Mouse (Mus musculus) liver, embryonic 14.5 days (tissue): Measurements from ENCODE around the gene Itgae. TPM values are rescaled to one million over a fixed set of nuclear protein-coding genes. Genes with fewer than 3 reads are reported as not detected.

Experiments used
- ATAC-seq: fragments of 200-750 bp; cut with Nextera tagmentation; 2 replicates; pipeline ENCODE4 v1.8.0; 2017; ENCODE audit warnings: moderate number of reproducible peaks, mild to moderate bottlenecking, moderate library complexity; ENCODE audit not compliant: insufficient read depth
- DNase-seq, 3 experiments: peaks; one replicate each; pipeline ENCODE4 v3.0.0-alpha.2; 2012 to 2013; ENCODE audit warnings: low read depth in 3 of 3, low spot score in 3 of 3
- H3K27ac ChIP-seq: fragments of 300-500 bp; sonication (generic); 2 replicates; pipeline ENCODE4 v1.5.1; 2014; ENCODE audit warnings: moderate library complexity, mild to moderate bottlenecking, control low read depth, inconsistent platforms
- H3K27me3 ChIP-seq: fragments of 300-500 bp; sonication (generic); 2 replicates; pipeline ENCODE4 v1.6.1; 2014; ENCODE audit warnings: mild to moderate bottlenecking, low read length, moderate library complexity; ENCODE audit not compliant: control insufficient read depth, insufficient read depth
- H3K36me3 ChIP-seq: fragments of 300-500 bp; sonication (generic); replicated peaks from 2 replicates; pipeline ENCODE4 v1.6.1; 2014; ENCODE audit warnings: low read depth; ENCODE audit not compliant: control insufficient read depth, insufficient read depth
- H3K4me1 ChIP-seq, 2 experiments: fragments of 200-500 bp in 1 of 2; fragments of 300-500 bp in 1 of 2; sonication (generic) in 1 of 2; replicated peaks; 2 replicates each; pipeline ENCODE4 v1.6.1; 2012 to 2014; ENCODE audit warnings: antibody characterized with exemption in 1 of 2, inconsistent platforms in 1 of 2, low read length in 1 of 2; ENCODE audit not compliant: control insufficient read depth in 2 of 2, insufficient read depth in 2 of 2
- H3K4me2 ChIP-seq: fragments of 300-500 bp; sonication (generic); 2 replicates; pipeline ENCODE4 v1.6.1; 2014; ENCODE audit warnings: low read depth, mild to moderate bottlenecking, control low read depth, moderate library complexity
- H3K4me3 ChIP-seq, 2 experiments: fragments of 200-500 bp in 1 of 2; fragments of 300-500 bp in 1 of 2; sonication (generic) in 1 of 2; 2 replicates each; pipeline ENCODE4 v1.5.1; 2012 to 2014; ENCODE audit warnings: low read depth in 2 of 2, low read length in 2 of 2, mild to moderate bottlenecking in 2 of 2, control low read depth in 1 of 2, inconsistent platforms in 1 of 2, moderate library complexity in 1 of 2; ENCODE audit not compliant: insufficient read depth in 1 of 2
- H3K9ac ChIP-seq: fragments of 300-500 bp; sonication (generic); replicated peaks from 2 replicates; pipeline ENCODE4 v1.6.1; 2014; ENCODE audit warnings: mild to moderate bottlenecking, control low read depth, moderate library complexity
- H3K9me3 ChIP-seq: fragments of 300-500 bp; sonication (generic); 2 replicates; pipeline ENCODE4 v1.6.1; 2016; ENCODE audit warnings: low read length, mixed read lengths; ENCODE audit not compliant: control insufficient read depth
- CTCF ChIP-seq: IDR thresholded peaks from 2 replicates; pipeline ENCODE4 v1.5.1; 2016; ENCODE audit warnings: antibody characterized with exemption, low read depth, control low read depth
- EP300 ChIP-seq: IDR thresholded peaks from 2 replicates; pipeline ENCODE4 v1.6.1; 2016; ENCODE audit warnings: antibody characterized with exemption, low read depth
- WGBS: fragments of 180-500 bp; shearing (Covaris S2); extraction: QIAGEN DNeasy Blood & Tissue Kit; methylation state at CpG from one replicate; pipeline ENCODE4 v1.1.7; 2014; ENCODE audit not compliant: insufficient replicate concordance; 5-methylcytosine and 5-hydroxymethylcytosine counted together
- polyA plus RNA-seq, 2 experiments: library from polyadenylated mRNA; depleted of rRNA in 1 of 2; stranded (reverse) in 1 of 2; unstranded in 1 of 2; fragments of >200 nt; fragmentation: Nextera tagmentation in 1 of 2; extraction: Ambion mirVana in 1 of 2; gene quantifications; 2 replicates each; pipeline versions ENCODE4 v1.2.1 to v1.2.3; 2012 to 2014

Itgae gene
- polyA plus RNA-seq, 2 experiments: 0.03 TPM

GRCm38 (mm10) chr11:73134222-73134621 is 43.8 kb downstream of the Itgae start:
- Histone ChIP-seq H3K4me2 (peak overlapping the region; percentile 87), H3K4me1 (peaks cover 21 to 30% of the 10 kb centered on the region in 2 experiments), H3K9ac (peak overlapping the region; percentile 51; the same call in 1 of the 2 replicates), H3K4me3 (peak overlapping the region in 1 of 2 experiments; percentile 25; a peak in 2 of 4 replicates), H3K27ac (no peak overlapping the region), H3K9me3 (no peaks in the 10 kb centered on the region), H3K36me3 (peaks cover 24% of the 10 kb centered on the region), H3K27me3 (no peaks in the 10 kb centered on the region)
- ATAC-seq (no peak), DNase-seq (no peak)
- 84% methylated on average over 5 of the region's 5 CpGs for WGBS
- TF ChIP-seq EP300 (no peak), CTCF (no peak)

GRCm38 (mm10) chr11:73136587-73136986 is 46.2 kb downstream of the Itgae start:
- DNase-seq (peak in 1 of 3 experiments; percentile 22), ATAC-seq (no peak)
- peak overlapping the region; percentile 87 for H3K4me2 ChIP-seq
- no peaks in the 10 kb centered on the region for H3K27me3 ChIP-seq
- peak overlapping the region; percentile 82 to 97 for H3K4me3 ChIP-seq
- H3K27ac ChIP-seq: no peak overlapping the region
- TF ChIP-seq CTCF: no peak
- no peak for TF ChIP-seq EP300
- H3K36me3 ChIP-seq: peaks cover 21% of the 10 kb centered on the region
- 25% methylated on average over 6 of the region's 6 CpGs for WGBS
- peaks cover 21 to 30% of the 10 kb centered on the region in 2 experiments for H3K4me1 ChIP-seq
- no peaks in the 10 kb centered on the region for H3K9me3 ChIP-seq
- peak overlapping the region; percentile 90 for H3K9ac ChIP-seq

GRCm38 (mm10) chr11:73137116-73137515 is 46.7 kb downstream of the Itgae start:
- no peak overlapping the region for H3K27ac ChIP-seq
- WGBS: 7% methylated on average over 11 of the region's 11 CpGs
- H3K4me2 ChIP-seq: peak overlapping the region; percentile 87
- peaks cover 21 to 30% of the 10 kb centered on the region in 2 experiments for H3K4me1 ChIP-seq
- peak overlapping the region; percentile 90 for H3K9ac ChIP-seq
- DNase-seq: no peak
- peak overlapping the region; percentile 82 to 97 for H3K4me3 ChIP-seq
- no peaks in the 10 kb centered on the region for H3K27me3 ChIP-seq
- H3K36me3 ChIP-seq: peaks cover 20% of the 10 kb centered on the region
- ATAC-seq: no peak
- no peaks in the 10 kb centered on the region for H3K9me3 ChIP-seq
- TF ChIP-seq CTCF: no peak
- no peak for TF ChIP-seq EP300

- peak within 1 kb of the TSS; percentile 20; the same call in 1 of the 2 replicates for H3K27ac ChIP-seq
- peak; percentile 96 for ATAC-seq
- DNase-seq: peak; percentile 76 to 83 (median 78)
- WGBS: under 1% methylated on average over 84 of the region's 84 CpGs
- TF ChIP-seq CTCF (peak; percentile 91), EP300 (peak; percentile 77)
- H3K4me2 ChIP-seq: peak within 1 kb of the TSS; percentile 87
- peaks cover 21 to 30% of the 10 kb centered on the region in 2 experiments for H3K4me1 ChIP-seq
- no peaks in the 10 kb centered on the region for H3K9me3 ChIP-seq
- H3K4me3 ChIP-seq: peak within 1 kb of the TSS; percentile 82 to 97
- peaks cover 20% of the 10 kb centered on the region for H3K36me3 ChIP-seq
- peak within 1 kb of the TSS; percentile 90 for H3K9ac ChIP-seq
- H3K27me3 ChIP-seq: no peaks in the 10 kb centered on the region
Observed at GRCm38 (mm10) chr11:73137591-73138501, 47.5 kb downstream of the Itgae start, which contains the start of gene Haspin. Gene Haspin (minus strand): TSS chr11:73138294.

GRCm38 (mm10) chr11:73144261-73144681 is 53.9 kb downstream of the Itgae start:
- H3K4me3 ChIP-seq: no peak overlapping the region
- H3K27ac ChIP-seq: no peak overlapping the region
- no peak overlapping the region for H3K9ac ChIP-seq
- no peaks in the 10 kb centered on the region for H3K36me3 ChIP-seq
- no peaks in the 10 kb centered on the region for H3K9me3 ChIP-seq
- H3K4me1 ChIP-seq: no peaks in the 10 kb centered on the region
- WGBS: 48% methylated on average over 1 of the region's 1 CpGs
- H3K27me3 ChIP-seq: no peaks in the 10 kb centered on the region
- H3K4me2 ChIP-seq: no peak overlapping the region
- ATAC-seq (no peak), DNase-seq (no peak)
- TF ChIP-seq CTCF (no peak), EP300 (no peak)
